Mouse (Mus musculus) ES-Bruce4 (cell line): ENCODE results near the gene Fbrs. TPM values are rescaled to one million over a fixed set of nuclear protein-coding genes. Genes with fewer than 3 reads are reported as not detected.

ENCODE experiments used
- H3K27ac ChIP-seq: 2 replicates; pipeline ENCODE4 v1.5.1; 2012; ENCODE audit warnings: low read length, inconsistent platforms; ENCODE audit not compliant: insufficient read depth
- H3K27me3 ChIP-seq: 2 replicates; pipeline ENCODE4 v1.6.1; 2012; ENCODE audit warnings: mild to moderate bottlenecking, low read length, inconsistent platforms; ENCODE audit not compliant: control insufficient read depth, poor library complexity, insufficient read depth, severe bottlenecking
- H3K36me3 ChIP-seq: 2 replicates; pipeline ENCODE4 v1.6.1; 2012; ENCODE audit warnings: inconsistent platforms, mild to moderate bottlenecking, low read length, moderate library complexity; ENCODE audit not compliant: control insufficient read depth, poor library complexity, insufficient read depth, severe bottlenecking
- H3K4me1 ChIP-seq: one replicate; pipeline ENCODE4 v1.8.1; 2011; ENCODE audit warnings: low read length; ENCODE audit not compliant: control insufficient read depth, insufficient read depth
- H3K4me3 ChIP-seq: 2 replicates; pipeline ENCODE4 v1.5.1; 2011; ENCODE audit warnings: low read depth, mild to moderate bottlenecking, low read length
- H3K9ac ChIP-seq: 2 replicates; pipeline ENCODE4 v1.6.1; 2012; ENCODE audit warnings: low read depth, mild to moderate bottlenecking, inconsistent platforms; ENCODE audit not compliant: poor library complexity, severe bottlenecking
- H3K9me3 ChIP-seq: replicated peaks from 2 replicates; pipeline ENCODE4 v1.6.1; 2012; ENCODE audit warnings: mild to moderate bottlenecking, low read length, inconsistent platforms; ENCODE audit not compliant: control insufficient read depth, poor library complexity, insufficient read depth, severe bottlenecking
- CTCF ChIP-seq: IDR thresholded peaks from one replicate; pipeline ENCODE4 v1.8.1; 2011; ENCODE audit warnings: low read depth, low read length
- EP300 ChIP-seq: IDR thresholded peaks from 2 replicates; pipeline ENCODE4 v1.6.1; 2011; ENCODE audit warnings: low read depth, low read length; ENCODE audit not compliant: insufficient read depth
- POLR2A ChIP-seq: IDR thresholded peaks from one replicate; pipeline ENCODE4 v1.8.1; 2011; ENCODE audit warnings: low read length; ENCODE audit not compliant: insufficient read depth
- polyA plus RNA-seq: library from polyadenylated mRNA; stranded (reverse); fragments of >200 nt; gene quantifications from 2 replicates; pipeline ENCODE4 v1.2.4, GENCODE M21; 2011; ENCODE audit warnings: low read depth; ENCODE audit not compliant: missing spikeins, insufficient read depth, insufficient read length

Gene Fbrs
- 21.8 and 25.3 TPM in 2 replicates for polyA plus RNA-seq

GRCm38 (mm10) chr7:127478635-127479317 is at the start of gene Fbrs:
Fbrs (plus strand) TSS chr7:127479199.
- no peak for TF ChIP-seq CTCF
- no peak for TF ChIP-seq EP300
- TF ChIP-seq POLR2A = no peak
- H3K9me3 ChIP-seq = no peaks in the 10 kb centered on the region
- peaks cover 3% of the 10 kb centered on the region for H3K4me1 ChIP-seq
- H3K36me3 ChIP-seq = peaks cover 34% of the 10 kb centered on the region
- H3K27ac ChIP-seq = peak within 1 kb of the TSS; percentile 80
- peak within 1 kb of the TSS; percentile 92 for H3K9ac ChIP-seq
- H3K4me3 ChIP-seq = peak within 1 kb of the TSS; percentile 97
- no peaks in the 10 kb centered on the region for H3K27me3 ChIP-seq

- no peak for TF ChIP-seq CTCF
- no peak for TF ChIP-seq EP300
- no peak for TF ChIP-seq POLR2A
- H3K36me3 ChIP-seq = no peaks in the 10 kb centered on the region
- H3K9me3 ChIP-seq = no peaks in the 10 kb centered on the region
- H3K27ac ChIP-seq = no peak overlapping the region
- H3K9ac ChIP-seq = no peak overlapping the region
- H3K4me3 ChIP-seq = no peak overlapping the region
- H3K4me1 ChIP-seq = no peaks in the 10 kb centered on the region
- H3K27me3 ChIP-seq = no peaks in the 10 kb centered on the region
These were observed 43.8 kb upstream of the Fbrs start for GRCm38 (mm10) chr7:127435206-127435605.

GRCm38 (mm10) chr7:127437724-127438123 is 41.3 kb upstream of the Fbrs start:
- Histone ChIP-seq H3K27me3 (no peaks in the 10 kb centered on the region), H3K36me3 (no peaks in the 10 kb centered on the region), H3K27ac (no peak overlapping the region), H3K4me3 (no peak overlapping the region), H3K9ac (no peak overlapping the region), H3K9me3 (no peaks in the 10 kb centered on the region), H3K4me1 (no peaks in the 10 kb centered on the region)
- peak; percentile 64 for TF ChIP-seq CTCF
- no peak for TF ChIP-seq EP300

GRCm38 (mm10) chr7:127443976-127444375 is 35.0 kb upstream of the Fbrs start:
- H3K9ac ChIP-seq = peak overlapping the region; percentile 25
- H3K36me3 ChIP-seq = no peaks in the 10 kb centered on the region
- TF ChIP-seq EP300 (no peak), CTCF (no peak)
- H3K9me3 ChIP-seq = no peaks in the 10 kb centered on the region
- H3K27me3 ChIP-seq = no peaks in the 10 kb centered on the region
- no peak overlapping the region for H3K27ac ChIP-seq
- no peaks in the 10 kb centered on the region for H3K4me1 ChIP-seq
- H3K4me3 ChIP-seq = peak overlapping the region; percentile 27

- peak within 1 kb of the TSS; percentile 76 for H3K27ac ChIP-seq
- no peaks in the 10 kb centered on the region for H3K9me3 ChIP-seq
- H3K27me3 ChIP-seq = no peaks in the 10 kb centered on the region
- H3K9ac ChIP-seq = peak within 1 kb of the TSS; percentile 89
- peak within 1 kb of the TSS; percentile 91 for H3K4me3 ChIP-seq
- TF ChIP-seq EP300 (no peak), CTCF (no peak), POLR2A (no peak)
- H3K4me1 ChIP-seq = no peaks in the 10 kb centered on the region
- H3K36me3 ChIP-seq = 0 out of 2 replicates have a peak, but pooled peaks cover 3% of the 10 kb centered on the region
These were observed 30.3 kb upstream of the Fbrs start, which contains the start of gene Zfp689 for GRCm38 (mm10) chr7:127448521-127449300. Zfp689 (minus strand) TSS chr7:127449158.
